In the genomic region with DNA sequence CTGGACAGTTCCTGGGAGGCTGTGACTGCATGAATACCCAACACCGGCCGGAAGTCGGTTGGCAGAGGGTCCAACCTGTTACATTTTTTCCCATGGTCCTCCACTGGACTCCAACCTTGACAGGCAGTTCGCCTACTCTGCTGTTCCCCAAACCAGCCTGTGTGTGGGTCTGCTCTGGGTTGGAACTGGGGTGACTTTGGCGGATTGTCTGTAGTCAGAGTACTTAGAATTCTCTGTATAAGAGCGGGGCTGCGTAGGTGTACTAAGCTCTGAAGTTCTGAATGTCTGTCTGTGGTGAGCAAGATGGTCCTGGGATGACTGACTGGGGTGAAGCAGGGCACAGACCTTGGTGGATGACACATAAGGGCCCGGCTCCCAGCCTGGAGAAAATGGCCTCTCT, we compare ENCODE assay signal across 19 mouse cellular contexts.
A peak's percentile ranks its signal among the peaks of the same experiment; 100 is the strongest.
DNase-seq lines count a peak whose midpoint lies in the region; ATAC-seq and TF ChIP-seq lines count a peak whose summit lies in the region.
"Had no signal": no experiment of that assay in that cellular context is flagged by ENCODE, and none has a peak within 500 bp of the region (broad histone marks: within the 10 kb centered on the region; RNA-seq: fewer than 3 reads in every experiment).

No protein-coding gene starts in this region.

- 84% methylated on average over 8 of the region's 8 CpGs for WGBS in heart, adult 2 months
- WGBS in forebrain, postnatal 0 days: 87% methylated on average over 8 of the region's 8 CpGs

- peak overlapping the region; percentile 15; the same call in 1 of the 2 replicates for H3K27ac ChIP-seq in heart, adult 2 months
- H3K27ac ChIP-seq in embryonic fibroblast, embryonic 13.5 days (ENCODE audit: insufficient read depth, low read length): peak overlapping the region; percentile 95
- no peak overlapping the region for H3K27ac ChIP-seq in forebrain, postnatal 0 days (ENCODE audit: low read depth, low read length)
- H3K27ac ChIP-seq: forebrain, embryonic 12.5 days; heart, embryonic 13.5 days had no signal

- no peak overlapping the region for H3K9ac ChIP-seq in heart, adult 2 months (ENCODE audit: low read depth, low read length)
- no peak overlapping the region for H3K9ac ChIP-seq in forebrain, postnatal 0 days
- H3K9ac ChIP-seq: forebrain, embryonic 12.5 days; heart, embryonic 13.5 days had no signal

- DNase-seq in heart, adult 2 months: no peak
- DNase-seq in heart, adult 18-20 months: no peak
- peak; percentile 16 to 26 for DNase-seq in right cerebral cortex, adult 2 months (ENCODE audit: low spot score in 2 of 2)
- DNase-seq in right cerebral cortex, postnatal 10 days (ENCODE audit: low spot score in 2 of 2): no peak
- DNase-seq in telencephalon, adult 2 months (ENCODE audit: low read depth, low spot score): peak; percentile 35
- no peak for DNase-seq in forebrain, postnatal 0 days
- DNase-seq in layer of hippocampus, adult 9-11 months: no peak
- DNase-seq: adrenal gland, adult 2 months; adrenal gland, postnatal 36 days; cerebellum, adult 11 months; cerebellum, adult 9-10 months; cerebellum, postnatal 25 days; gastrocnemius, postnatal 10 days had no signal

- no peaks in the 10 kb centered on the region for H3K27me3 ChIP-seq in heart, adult 2 months (ENCODE audit: control insufficient read depth, insufficient read depth, low read length)
- no peaks in the 10 kb centered on the region for H3K27me3 ChIP-seq in forebrain, postnatal 0 days (ENCODE audit: insufficient read depth, low read length)
- H3K27me3 ChIP-seq: forebrain, embryonic 12.5 days had no signal

- no peaks in the 10 kb centered on the region for H3K79me2 ChIP-seq in heart, adult 2 months (replicated peaks; ENCODE audit: control insufficient read depth, insufficient read depth, low read length)

- TF ChIP-seq CTCF in heart, adult 2 months (IDR thresholded peaks at IDR 0.05): no peak
- TF ChIP-seq CTCF in embryonic fibroblast, embryonic 13.5 days (IDR thresholded peaks at IDR 0.05; ENCODE audit: borderline replicate concordance, insufficient read depth, low read length): no peak
- no peak for TF ChIP-seq CTCF in forebrain, postnatal 0 days (IDR thresholded peaks at IDR 0.05; ENCODE audit: low read depth)

- H3K4me3 ChIP-seq in heart, adult 2 months: no peak overlapping the region
- H3K4me3 ChIP-seq in embryonic fibroblast, embryonic 13.5 days (ENCODE audit: insufficient read depth, low read length): no peak overlapping the region
- H3K4me3 ChIP-seq in forebrain, postnatal 0 days (ENCODE audit: low read depth, low read length): no peak overlapping the region
- H3K4me3 ChIP-seq: forebrain, embryonic 12.5 days; heart, embryonic 13.5 days had no signal

- H3K4me2 ChIP-seq in forebrain, postnatal 0 days (ENCODE audit: low read depth): no peak overlapping the region
- H3K4me2 ChIP-seq: forebrain, embryonic 12.5 days; heart, embryonic 13.5 days had no signal

- H3K9me3 ChIP-seq in forebrain, postnatal 0 days (ENCODE audit: low read length): no peaks in the 10 kb centered on the region
- H3K9me3 ChIP-seq: forebrain, embryonic 12.5 days; heart, embryonic 13.5 days had no signal

- no peak for TF ChIP-seq EP300 in heart, adult 2 months (IDR thresholded peaks at IDR 0.05; ENCODE audit: insufficient read depth, low read depth, low read length)

- no peak for TF ChIP-seq POLR2A in heart, adult 2 months (IDR thresholded peaks at IDR 0.05; ENCODE audit: insufficient read depth, low read depth, low read length)
- no peak for TF ChIP-seq POLR2A in embryonic fibroblast, embryonic 13.5 days (IDR thresholded peaks at IDR 0.05; ENCODE audit: low read depth, low read length)

- no peaks in the 10 kb centered on the region for H3K36me3 ChIP-seq in heart, adult 2 months (ENCODE audit: control insufficient read depth, insufficient read depth, low read length)
- no peaks in the 10 kb centered on the region for H3K36me3 ChIP-seq in forebrain, postnatal 0 days (ENCODE audit: insufficient read depth)
- H3K36me3 ChIP-seq: forebrain, embryonic 12.5 days; heart, embryonic 13.5 days had no signal

- no peaks in the 10 kb centered on the region for H3K4me1 ChIP-seq in heart, adult 2 months (ENCODE audit: control insufficient read depth, insufficient read depth, low read length)
- H3K4me1 ChIP-seq in embryonic fibroblast, embryonic 13.5 days (ENCODE audit: control insufficient read depth, insufficient read depth, low read length): peaks cover 8% of the 10 kb centered on the region; the same call in 1 of the 2 replicates
- no peaks in the 10 kb centered on the region for H3K4me1 ChIP-seq in forebrain, postnatal 0 days (ENCODE audit: insufficient read depth)
- H3K4me1 ChIP-seq: forebrain, embryonic 12.5 days; heart, embryonic 13.5 days had no signal

- intact Hi-C loops in heart, adult 2 months (cut with DNase I): no loop called here

- no peak for ATAC-seq in forebrain, postnatal 0 days
- ATAC-seq: forebrain, embryonic 16.5 days; hindbrain, embryonic 16.5 days; inflammation-experienced regulatory T-cells, adult 6 months had no signal

Comparison
In these comparisons a context has a peak if more than half of its experiments do, and no peak if none do; other contexts are left out.
1. DNase-seq: peak in right cerebral cortex, adult 2 months (2 of 2) and telencephalon, adult 2 months (single experiment); none in heart, adult 2 months (0 of 2), heart, adult 18-20 months (0 of 2), right cerebral cortex, postnatal 10 days (0 of 2), forebrain, postnatal 0 days (single experiment) and layer of hippocampus, adult 9-11 months (single experiment).